Mouse (Mus musculus) MEL (cell line): ENCODE measurements around the gene Gm12166.

Source experiments
- CTCF ChIP-seq, 3 experiments: IDR thresholded peaks in 2 of 3; conservative IDR thresholded peaks in 1 of 3; 2 replicates each; pipeline ENCODE4 v1.5.1; 2011 to 2012; ENCODE audit warnings: low read length in 3 of 3, low read depth in 2 of 3, mild to moderate bottlenecking in 2 of 3, improper control_type of control experiment in 1 of 3, inconsistent platforms in 1 of 3, mixed read lengths in 1 of 3, moderate library complexity in 1 of 3; ENCODE audit not compliant: control insufficient read depth in 1 of 3, insufficient read depth in 1 of 3, poor library complexity in 1 of 3, severe bottlenecking in 1 of 3
- MEF2A ChIP-seq: IDR thresholded peaks from 2 replicates; pipeline ENCODE4 v1.6.1; 2014; ENCODE audit warnings: low read depth, mild to moderate bottlenecking, inconsistent platforms, low read length, improper control_type of control experiment; ENCODE audit not compliant: poor library complexity, insufficient replicate concordance, severe bottlenecking; ENCODE audit errors: extremely low read depth
- POLR2A ChIP-seq, 2 experiments: IDR thresholded peaks; 2 replicates each; pipeline ENCODE4 v1.6.1; 2011 to 2012; ENCODE audit warnings: low read length in 2 of 2, mild to moderate bottlenecking in 2 of 2, control low read depth in 1 of 2, improper control_type of control experiment in 1 of 2, low read depth in 1 of 2, moderate library complexity in 1 of 2; ENCODE audit not compliant: control insufficient read depth in 1 of 2, insufficient read depth in 1 of 2, poor library complexity in 1 of 2

- TF ChIP-seq POLR2A (IDR thresholded peaks at IDR 0.05; ENCODE audit: control insufficient read depth in 1 of 2, insufficient read depth in 1 of 2, low read depth in 1 of 2, low read length in 2 of 2, poor library complexity in 1 of 2) (no peak), MEF2A (no peak), CTCF (IDR thresholded peaks at IDR 0.05 in 2 of 3, conservative IDR thresholded peaks at IDR 0.05 in 1 of 3; ENCODE audit: control insufficient read depth in 1 of 3, insufficient read depth in 1 of 3, low read depth in 2 of 3, low read length in 3 of 3, poor library complexity in 1 of 3, severe bottlenecking in 1 of 3) (no peak)
Measured at GRCm38 (mm10) chr11:46069408-46070003, 17.4 kb upstream of the Gm12166 start.
